Mouse (Mus musculus): ENCODE measurements at regions not wholly inside any gene's neighbourhood (a gene's known extent, or its start where the extent isn't known, plus 50 kb on each side); places are given as distances from the start of the nearest gene placed in this dataset.

DNA sequence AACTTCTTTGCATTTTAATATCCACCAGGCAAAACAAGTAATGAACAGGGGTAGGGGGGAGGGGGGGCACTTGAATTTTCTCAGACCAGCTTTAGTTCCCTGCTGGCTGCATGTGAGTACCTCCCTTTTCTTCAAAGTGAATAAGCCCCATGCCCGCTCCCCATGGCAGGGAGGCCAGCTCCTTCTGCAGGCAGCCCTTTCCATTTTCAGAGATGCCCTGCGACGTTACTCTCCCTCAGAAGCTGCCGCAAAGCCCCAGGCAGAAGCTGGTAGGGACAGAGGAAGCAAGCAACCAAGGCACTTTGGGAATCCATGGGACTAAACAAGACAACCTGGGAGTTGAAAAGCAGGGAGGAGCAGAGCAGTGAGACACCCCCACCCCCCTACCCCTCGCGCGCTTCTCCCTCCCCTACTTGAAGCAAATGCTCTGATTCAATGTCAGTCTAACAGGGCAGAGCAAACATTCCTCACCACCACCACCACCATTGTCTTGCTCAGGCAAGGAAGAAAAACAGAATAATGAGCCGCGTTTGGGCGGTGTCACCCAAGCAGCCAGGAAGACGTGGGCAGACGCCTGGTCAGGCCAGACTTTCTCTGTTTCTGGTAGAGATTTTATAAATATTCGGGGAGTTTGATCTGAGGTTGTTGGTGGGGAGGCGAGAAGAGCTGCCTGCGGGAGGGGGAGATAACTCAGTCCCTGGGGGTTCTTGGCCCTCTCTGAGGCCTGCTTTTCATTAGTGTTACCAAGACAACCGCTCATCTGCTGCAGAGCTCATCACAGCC is 187.7 kb downstream of the Zfp36l1 start:
- Histone ChIP-seq H3K4me1 (replicated peaks) (peaks cover 68% of the 10 kb centered on the region), H3K9ac (peak overlapping the region; percentile 66), H3K27ac (peak overlapping the region; percentile 97), H3K4me2 (peak overlapping the region; percentile 42), H3K36me3 (no peaks in the 10 kb centered on the region), H3K4me3 (no peak overlapping the region), H3K27me3 (no peaks in the 10 kb centered on the region), H3K9me3 (no peaks in the 10 kb centered on the region)
- ATAC-seq (ENCODE audit: low FRiP score) = peak; percentile 83
- 1% methylated on average over 16 of the region's 16 CpGs for WGBS

DNA sequence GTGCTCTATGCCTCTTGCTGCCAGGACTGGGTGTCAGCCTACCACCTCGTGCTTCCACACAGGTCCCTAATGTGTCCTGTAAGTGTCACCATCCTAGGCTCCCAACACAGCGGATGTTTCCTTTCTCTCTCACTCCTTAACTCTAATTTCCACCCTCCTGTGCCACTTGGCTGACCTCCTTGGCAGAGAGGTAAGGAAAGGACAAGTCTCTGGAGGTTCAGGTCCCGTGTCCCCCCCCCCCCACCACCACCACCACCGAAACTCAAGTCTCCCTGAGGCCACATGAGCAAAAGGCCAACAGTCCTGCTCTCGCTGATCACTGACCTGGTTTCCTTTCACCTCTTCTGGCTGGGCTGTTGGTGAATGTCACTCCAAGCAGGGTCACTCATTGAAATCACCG is 189.0 kb downstream of the Zfp36l1 start:
- no peaks in the 10 kb centered on the region for H3K9me3 ChIP-seq
- no peak overlapping the region for H3K4me2 ChIP-seq
- no peaks in the 10 kb centered on the region for H3K36me3 ChIP-seq
- no peak overlapping the region for H3K9ac ChIP-seq
- peaks cover 64% of the 10 kb centered on the region for H3K4me1 ChIP-seq (replicated peaks)
- no peak overlapping the region for H3K4me3 ChIP-seq
- 76% methylated on average over 6 of the region's 6 CpGs for WGBS
- no peak for ATAC-seq (ENCODE audit: low FRiP score)
- no peaks in the 10 kb centered on the region for H3K27me3 ChIP-seq
- H3K27ac ChIP-seq = peak overlapping the region; percentile 97

DNA sequence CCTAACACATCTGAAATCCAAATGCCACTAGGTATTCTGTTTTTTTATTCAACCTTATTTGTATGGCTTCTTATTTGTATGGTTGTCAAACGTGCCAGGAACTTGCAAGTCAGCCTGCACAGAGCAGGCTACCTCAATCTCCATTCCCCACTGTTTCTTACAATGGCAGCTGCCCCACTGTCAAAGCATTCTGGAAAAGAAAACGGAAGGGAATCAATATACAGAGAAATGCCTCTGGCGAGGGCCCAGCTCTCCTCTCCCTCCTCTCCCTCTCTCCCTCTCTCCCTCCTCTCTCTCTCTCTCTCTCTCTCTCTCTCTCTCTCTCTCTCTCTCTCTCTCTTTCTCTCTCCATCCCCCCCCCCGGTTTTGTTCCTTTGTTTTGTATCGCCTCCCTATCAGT is 191.0 kb downstream of the Zfp36l1 start:
- Histone ChIP-seq H3K4me1 (replicated peaks) (peaks cover 51% of the 10 kb centered on the region), H3K36me3 (no peaks in the 10 kb centered on the region), H3K9me3 (no peaks in the 10 kb centered on the region), H3K27ac (peak overlapping the region; percentile 67), H3K4me3 (no peak overlapping the region), H3K9ac (no peak overlapping the region), H3K4me2 (no peak overlapping the region), H3K27me3 (no peaks in the 10 kb centered on the region)
- WGBS = 21% methylated on average over 5 of the region's 5 CpGs
- ATAC-seq (ENCODE audit: low FRiP score) = no peak

DNA sequence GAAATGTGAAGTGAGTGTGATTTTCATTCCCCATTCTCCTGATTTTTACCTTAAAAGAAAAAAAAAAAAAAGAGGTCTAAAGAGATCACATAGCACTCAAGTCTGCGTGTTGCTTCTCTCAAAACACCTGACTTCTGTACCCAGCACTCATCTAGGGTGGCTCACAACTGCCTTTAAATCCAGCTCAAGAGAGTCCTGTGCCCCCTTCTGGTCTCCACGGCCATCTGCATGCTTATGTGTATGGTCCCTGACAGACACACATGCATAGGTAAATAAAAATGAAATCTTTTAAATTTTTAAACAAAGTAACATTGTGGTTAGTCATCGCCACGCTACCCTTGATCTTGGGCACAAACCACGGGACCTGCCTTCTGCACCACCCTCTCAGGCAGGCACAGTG is 193.8 kb downstream of the Zfp36l1 start:
- no peaks in the 10 kb centered on the region for H3K27me3 ChIP-seq
- no peaks in the 10 kb centered on the region for H3K9me3 ChIP-seq
- no peak for ATAC-seq (ENCODE audit: low FRiP score)
- H3K36me3 ChIP-seq = no peaks in the 10 kb centered on the region
- no peak overlapping the region for H3K27ac ChIP-seq
- peaks cover 23% of the 10 kb centered on the region for H3K4me1 ChIP-seq (replicated peaks)
- 92% methylated on average over 5 of the region's 5 CpGs for WGBS
- H3K4me3 ChIP-seq = no peak overlapping the region
- no peak overlapping the region for H3K4me2 ChIP-seq
- no peak overlapping the region for H3K9ac ChIP-seq

DNA sequence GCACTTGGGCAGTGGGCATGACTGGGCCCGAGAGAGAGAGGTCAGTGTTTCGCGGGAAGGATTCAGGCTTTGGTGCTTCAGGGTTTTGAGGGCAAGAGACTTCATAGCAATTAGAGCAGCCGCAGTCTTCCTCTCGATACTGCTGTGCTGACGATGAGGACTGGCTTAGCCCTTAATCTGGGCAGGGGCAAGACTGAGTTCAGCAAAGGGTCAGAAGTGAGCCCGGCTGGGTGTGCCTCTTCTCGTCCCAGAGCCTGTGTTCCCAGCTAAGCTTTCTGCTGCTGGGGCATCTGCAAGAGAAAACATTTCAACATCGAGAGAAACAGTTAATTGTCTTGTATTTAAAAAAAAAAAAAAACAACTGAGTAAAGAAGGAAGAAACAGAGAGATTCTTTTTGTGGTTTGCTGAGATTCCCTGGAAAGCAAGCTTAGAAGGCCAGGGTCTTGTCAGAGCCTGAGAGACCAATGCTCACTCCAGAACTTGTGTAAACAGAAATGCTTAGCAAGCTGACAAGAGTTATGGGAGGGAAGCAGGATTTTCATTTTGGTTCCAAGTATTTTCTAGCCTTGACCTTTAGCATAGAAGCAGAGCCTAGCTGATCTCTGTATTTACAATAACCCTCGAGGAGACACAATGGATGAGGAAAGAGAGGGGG is 195.1 kb downstream of the Zfp36l1 start:
- no peak for ATAC-seq (ENCODE audit: low FRiP score)
- Histone ChIP-seq H3K36me3 (no peaks in the 10 kb centered on the region), H3K4me1 (replicated peaks) (peaks cover 23% of the 10 kb centered on the region), H3K27me3 (no peaks in the 10 kb centered on the region), H3K4me3 (no peak overlapping the region), H3K9ac (no peak overlapping the region), H3K27ac (no peak overlapping the region), H3K4me2 (no peak overlapping the region), H3K9me3 (no peaks in the 10 kb centered on the region)
- WGBS = 45% methylated on average over 10 of the region's 10 CpGs

DNA sequence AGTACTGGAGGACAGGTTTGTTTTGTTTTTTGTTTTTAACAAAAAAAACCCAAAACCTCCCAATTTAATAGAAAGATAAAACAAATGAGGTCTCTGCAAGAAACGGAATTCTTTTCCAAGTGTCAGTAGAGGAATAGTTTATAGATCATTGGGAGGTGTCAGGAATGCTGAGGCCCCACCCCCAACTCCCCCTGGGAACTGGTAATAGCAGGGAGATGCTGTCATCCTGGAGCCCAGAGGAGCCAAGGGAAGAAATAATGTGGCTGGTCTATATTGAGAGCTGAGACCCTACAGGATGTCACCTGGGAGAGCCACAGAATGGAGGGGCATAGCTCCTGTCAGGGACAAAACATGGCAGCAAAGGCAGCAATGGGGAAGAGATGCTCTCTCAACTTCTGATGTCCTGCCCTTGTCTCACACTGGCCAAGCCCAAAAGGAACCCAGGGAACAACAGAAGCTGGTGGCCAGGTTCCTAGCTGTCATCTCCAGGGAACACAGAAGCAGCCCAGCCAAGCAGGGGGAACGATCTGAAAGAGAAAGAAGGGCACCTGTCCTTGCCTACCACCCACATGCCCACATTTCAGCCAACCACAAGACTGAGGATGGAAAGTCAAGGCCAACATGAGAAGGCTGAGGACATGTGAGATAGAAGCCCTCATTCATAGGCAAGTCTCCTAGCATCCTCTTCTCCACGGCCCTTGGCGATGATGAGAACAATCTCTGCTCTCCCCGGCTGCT is 195.7 kb downstream of the Zfp36l1 start:
- 83% methylated on average over 5 of the region's 5 CpGs for WGBS
- H3K4me3 ChIP-seq = no peak overlapping the region
- ATAC-seq (ENCODE audit: low FRiP score) = no peak

DNA sequence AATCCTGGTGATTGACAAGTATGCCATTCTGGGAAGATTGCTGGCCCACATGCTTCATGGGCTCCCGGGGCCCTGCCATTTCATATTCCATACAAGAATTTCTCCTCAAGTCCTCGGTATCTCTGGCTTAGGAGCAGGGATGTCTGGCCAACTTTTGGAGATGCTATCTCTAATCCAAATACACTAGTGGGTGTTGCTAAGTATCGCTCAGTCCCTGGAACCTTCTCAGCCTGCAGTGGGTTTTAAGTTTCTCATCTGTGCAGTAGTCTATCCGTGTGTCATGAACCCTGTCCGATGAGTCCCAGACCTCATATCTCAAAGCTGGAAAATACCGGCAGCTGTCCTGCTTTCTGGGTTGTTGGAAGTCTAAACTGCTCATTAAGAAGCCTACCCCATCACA is 198.9 kb downstream of the Zfp36l1 start:
- H3K4me1 ChIP-seq (replicated peaks) = peaks cover 25% of the 10 kb centered on the region
- ATAC-seq (ENCODE audit: low FRiP score) = no peak
- H3K4me2 ChIP-seq = no peak overlapping the region
- H3K9ac ChIP-seq = no peak overlapping the region
- no peaks in the 10 kb centered on the region for H3K9me3 ChIP-seq
- 78% methylated on average over 6 of the region's 6 CpGs for WGBS
- no peaks in the 10 kb centered on the region for H3K36me3 ChIP-seq
- no peak overlapping the region for H3K4me3 ChIP-seq
- no peak overlapping the region for H3K27ac ChIP-seq
- no peaks in the 10 kb centered on the region for H3K27me3 ChIP-seq

More for the DNA sequence above, 195.7 kb downstream of the Zfp36l1 start:
- Histone ChIP-seq H3K4me1 (replicated peaks) (peaks cover 18% of the 10 kb centered on the region), H3K36me3 (no peaks in the 10 kb centered on the region), H3K4me2 (no peak overlapping the region), H3K27me3 (no peaks in the 10 kb centered on the region), H3K9me3 (no peaks in the 10 kb centered on the region), H3K9ac (no peak overlapping the region), H3K27ac (no peak overlapping the region)

DNA sequence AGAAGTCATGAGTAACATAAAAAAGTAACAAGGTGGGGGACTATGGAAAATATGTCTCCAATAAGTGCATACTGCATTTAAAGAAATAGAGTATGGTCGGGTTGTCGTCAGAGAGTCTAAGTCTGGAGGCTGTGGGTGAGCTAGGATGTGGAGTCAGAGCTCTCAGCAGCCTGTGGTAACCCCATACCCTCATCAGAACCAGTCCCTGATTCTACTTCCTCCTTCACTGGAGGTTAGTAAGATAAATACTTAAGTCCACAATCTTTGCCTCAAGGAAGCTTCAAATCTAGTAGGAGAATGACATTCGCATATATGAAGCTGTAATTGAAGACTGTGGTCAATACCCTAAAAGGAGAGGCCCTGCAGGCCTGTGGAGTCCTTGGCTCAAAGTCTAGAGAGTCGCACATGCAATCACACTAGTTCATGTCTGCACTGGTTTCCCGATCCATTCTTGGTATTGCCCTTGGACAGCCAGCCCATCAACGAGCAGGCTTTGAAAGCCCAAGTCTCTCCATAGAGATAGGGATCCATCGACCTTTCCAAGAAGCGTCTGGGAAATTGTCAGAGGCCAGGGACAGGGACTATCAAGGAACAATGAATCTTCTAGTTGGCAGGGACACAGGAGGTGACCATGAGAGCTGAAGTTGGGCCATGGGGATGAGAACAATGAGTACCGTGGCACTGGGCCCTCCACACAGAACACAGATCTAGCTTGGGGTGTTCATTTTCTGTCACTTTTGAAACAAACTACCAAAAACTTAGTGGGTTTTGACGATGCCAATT is 200.3 kb downstream of the Zfp36l1 start:
- Histone ChIP-seq H3K36me3 (no peaks in the 10 kb centered on the region), H3K4me3 (no peak overlapping the region), H3K27ac (peak overlapping the region; percentile 65; the same call in 1 of the 2 replicates), H3K4me2 (no peak overlapping the region), H3K27me3 (no peaks in the 10 kb centered on the region), H3K4me1 (replicated peaks) (peaks cover 26% of the 10 kb centered on the region), H3K9ac (no peak overlapping the region), H3K9me3 (no peaks in the 10 kb centered on the region)
- 91% methylated on average over 10 of the region's 10 CpGs for WGBS
- no peak for ATAC-seq (ENCODE audit: low FRiP score)

DNA sequence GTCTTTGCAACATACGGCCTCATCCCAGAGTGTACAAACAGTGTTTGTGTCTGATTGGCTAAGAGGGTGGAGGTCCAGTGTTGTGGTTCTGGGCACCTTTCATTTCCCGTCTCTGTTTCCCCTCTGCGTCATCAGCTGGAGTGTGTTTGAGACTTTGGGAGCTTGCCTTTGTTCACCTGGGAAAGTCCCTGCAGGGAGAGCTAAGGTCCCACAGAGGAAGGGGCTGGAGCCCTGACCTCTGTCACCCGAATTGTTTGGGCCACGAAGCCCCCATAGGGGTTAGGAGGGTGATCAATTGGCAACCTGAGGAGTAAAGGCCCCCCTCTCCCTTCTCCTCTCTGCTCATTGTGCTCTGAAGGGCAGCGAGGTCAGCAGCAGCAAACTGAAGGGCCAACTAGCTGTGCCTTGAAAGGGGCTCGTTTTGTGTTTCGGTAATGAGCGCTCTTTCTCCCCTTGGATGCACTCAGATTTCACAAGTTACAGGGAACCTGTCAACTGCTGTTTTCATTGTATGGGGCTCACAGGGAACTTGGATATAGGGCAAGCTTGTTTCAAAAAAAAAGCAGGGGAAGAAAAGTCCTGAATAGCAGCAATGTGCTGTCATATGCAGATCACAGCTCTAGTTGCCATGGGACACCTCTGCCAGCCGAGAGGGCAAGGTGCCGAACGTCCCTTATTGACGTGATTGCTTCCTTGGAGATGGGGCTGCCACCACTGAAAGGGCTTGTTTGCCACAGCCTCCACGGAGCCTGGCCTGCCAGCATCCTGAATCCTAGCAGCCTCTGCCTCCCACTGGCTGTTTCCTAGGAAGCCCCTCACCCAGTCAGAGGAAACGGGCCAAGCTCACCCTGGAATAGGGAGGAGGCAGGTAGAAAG is 201.7 kb downstream of the Zfp36l1 start:
- H3K4me2 ChIP-seq = no peak overlapping the region
- peak overlapping the region; percentile 65 for H3K27ac ChIP-seq
- 0 out of 2 replicates have a peak overlapping the region, but pooled peaks have one; percentile 19 for H3K9ac ChIP-seq
- 8% methylated on average over 15 of the region's 15 CpGs for WGBS
- no peaks in the 10 kb centered on the region for H3K9me3 ChIP-seq
- ATAC-seq (ENCODE audit: low FRiP score) = peak; percentile 87
- H3K4me3 ChIP-seq = no peak overlapping the region
- no peaks in the 10 kb centered on the region for H3K27me3 ChIP-seq
- H3K36me3 ChIP-seq = no peaks in the 10 kb centered on the region
- peaks cover 22% of the 10 kb centered on the region for H3K4me1 ChIP-seq (replicated peaks)

DNA sequence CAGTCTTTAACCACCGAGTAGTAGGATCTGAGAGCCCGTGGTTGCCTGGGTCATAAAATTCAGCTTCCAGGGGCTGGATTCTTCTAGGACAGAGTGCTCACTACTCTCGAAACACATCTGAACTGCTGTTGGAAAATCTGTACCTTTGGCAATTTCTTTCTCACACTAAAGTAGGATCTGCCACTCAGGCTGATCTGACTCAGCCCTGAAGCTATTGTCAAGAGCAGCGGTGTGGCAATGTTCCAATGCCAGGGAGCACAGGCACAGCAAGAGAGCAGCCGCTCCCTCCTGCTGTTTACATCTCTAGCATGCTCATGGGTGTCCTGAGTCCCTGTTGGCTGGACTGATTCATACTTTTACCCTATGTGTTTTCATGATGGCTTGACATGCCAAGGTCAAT is 205.2 kb downstream of the Zfp36l1 start:
- ATAC-seq (ENCODE audit: low FRiP score) = no peak
- H3K9me3 ChIP-seq = no peaks in the 10 kb centered on the region
- no peak overlapping the region for H3K4me3 ChIP-seq
- no peak overlapping the region for H3K4me2 ChIP-seq
- WGBS = 71% methylated on average over 5 of the region's 5 CpGs
- peak overlapping the region; percentile 60; the same call in 1 of the 2 replicates for H3K27ac ChIP-seq
- no peaks in the 10 kb centered on the region for H3K27me3 ChIP-seq
- no peak overlapping the region for H3K9ac ChIP-seq
- H3K36me3 ChIP-seq = no peaks in the 10 kb centered on the region
- H3K4me1 ChIP-seq (replicated peaks) = peaks cover 27% of the 10 kb centered on the region

DNA sequence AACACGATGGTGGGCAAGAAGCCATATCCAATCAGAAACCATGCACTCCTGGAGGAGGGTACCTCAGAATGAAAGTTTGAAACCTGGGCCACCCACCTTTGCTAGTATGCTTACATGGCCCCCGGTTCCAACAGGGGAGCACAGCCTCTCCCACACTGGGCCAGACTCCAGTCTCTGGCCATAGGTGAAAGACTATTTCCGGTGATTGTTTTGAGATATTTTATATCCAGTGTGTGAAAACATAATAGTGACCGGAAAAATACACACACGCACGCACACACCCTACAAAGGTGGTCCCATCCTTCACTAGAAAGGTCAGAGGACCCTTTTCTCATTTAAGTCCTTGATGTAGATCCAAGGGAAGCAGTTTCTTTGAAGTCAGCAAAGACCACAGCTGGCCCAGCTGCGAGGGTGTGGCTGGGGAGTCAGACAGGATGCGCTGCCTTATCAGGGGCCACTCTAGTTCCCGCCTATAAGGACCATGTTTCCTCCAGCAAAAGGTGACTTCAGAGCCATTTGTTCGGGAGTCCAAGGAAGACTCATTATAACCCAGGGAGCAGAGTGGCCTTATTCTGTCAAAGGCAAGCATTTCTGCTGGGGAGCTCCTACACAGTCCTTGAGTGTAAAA is 206.0 kb downstream of the Zfp36l1 start:
- no peak overlapping the region for H3K4me2 ChIP-seq
- H3K27me3 ChIP-seq = no peaks in the 10 kb centered on the region
- no peaks in the 10 kb centered on the region for H3K36me3 ChIP-seq
- WGBS = 87% methylated on average over 10 of the region's 10 CpGs
- no peaks in the 10 kb centered on the region for H3K9me3 ChIP-seq
- ATAC-seq (ENCODE audit: low FRiP score) = no peak
- no peak overlapping the region for H3K4me3 ChIP-seq
- H3K9ac ChIP-seq = no peak overlapping the region
- H3K4me1 ChIP-seq (replicated peaks) = peaks cover 32% of the 10 kb centered on the region
- H3K27ac ChIP-seq = peak overlapping the region; percentile 35; the same call in 1 of the 2 replicates

Measured in hindbrain, embryonic 13.5 days (tissue).